Mouse (Mus musculus) bone marrow, adult 2 months (tissue): ENCODE data around the gene Thoc6. TPM values are rescaled to one million over a fixed set of nuclear protein-coding genes. Genes with fewer than 3 reads are reported as not detected.

Experiments
- H3K27ac ChIP-seq: fragments of 200-500 bp; 2 replicates; pipeline ENCODE4 v1.5.1; 2012; ENCODE audit warnings: low read depth, mild to moderate bottlenecking, control low read depth, inconsistent platforms, low read length; ENCODE audit not compliant: control insufficient read depth, poor library complexity, insufficient read depth
- H3K4me1 ChIP-seq: fragments of 200-500 bp; 2 replicates; pipeline ENCODE4 v1.6.1; 2011; ENCODE audit warnings: low read length; ENCODE audit not compliant: control insufficient read depth, insufficient read depth
- H3K4me3 ChIP-seq: fragments of 200-500 bp; replicated peaks from 2 replicates; pipeline ENCODE3; 2011; ENCODE audit warnings: mild to moderate bottlenecking, low read depth, low read length, control low read depth; ENCODE audit not compliant: control insufficient read depth
- CTCF ChIP-seq: fragments of 200-500 bp; IDR thresholded peaks from 2 replicates; pipeline ENCODE4 v1.5.1; 2011; ENCODE audit warnings: low read length, control low read depth; ENCODE audit not compliant: control insufficient read depth, insufficient read depth
- POLR2A ChIP-seq: fragments of 200-500 bp; IDR thresholded peaks from 2 replicates; pipeline ENCODE4 v1.6.1; 2011; ENCODE audit warnings: low read depth, mild to moderate bottlenecking, control low read depth, low read length, borderline replicate concordance; ENCODE audit not compliant: control insufficient read depth
- WGBS: fragments of 180-500 bp; shearing (Covaris S2); methylation state at CpG from one replicate; pipeline ENCODE4 v1.1.7; 2018; 5-methylcytosine and 5-hydroxymethylcytosine counted together
- polyA plus RNA-seq: library from polyadenylated mRNA; stranded (reverse); fragments of >200 nt; gene quantifications from 2 replicates; pipeline ENCODE4 v1.2.4, GENCODE M21; 2011; ENCODE audit warnings: low replicate concordance; ENCODE audit not compliant: missing spikeins, insufficient read depth, insufficient read length

Gene Thoc6
- polyA plus RNA-seq, 1 experiment, result 27.9 TPM

- 74% methylated on average over 4 of the region's 4 CpGs for WGBS
- TF ChIP-seq POLR2A (no peak), CTCF (no peak)
- H3K27ac ChIP-seq, result no peak overlapping the region
- H3K4me1 ChIP-seq, result no peaks in the 10 kb centered on the region
- H3K4me3 ChIP-seq, result no peak overlapping the region
Observed at GRCm38 (mm10) chr17:23682092-23682491, 8.4 kb upstream of the Thoc6 start.

GRCm38 (mm10) chr17:23681086-23681485 is 7.4 kb upstream of the Thoc6 start:
- no peak overlapping the region for H3K27ac ChIP-seq
- 64% methylated on average over 10 of the region's 10 CpGs for WGBS
- no peaks in the 10 kb centered on the region for H3K4me1 ChIP-seq
- H3K4me3 ChIP-seq, result no peak overlapping the region
- TF ChIP-seq POLR2A, result no peak
- TF ChIP-seq CTCF, result no peak

GRCm38 (mm10) chr17:23680336-23680735 is 6.7 kb upstream of the Thoc6 start:
- 72% methylated on average over 9 of the region's 9 CpGs for WGBS
- H3K4me3 ChIP-seq, result no peak overlapping the region
- H3K27ac ChIP-seq, result no peak overlapping the region
- no peak for TF ChIP-seq POLR2A
- no peak for TF ChIP-seq CTCF
- H3K4me1 ChIP-seq, result no peaks in the 10 kb centered on the region

GRCm38 (mm10) chr17:23679127-23679835 is 5.6 kb upstream of the Thoc6 start, which contains the start of gene Cldn6:
Gene Cldn6, plus strand, starts transcription at chr17:23679249.
- no peak within 1 kb of the TSS for H3K4me3 ChIP-seq
- H3K4me1 ChIP-seq, result no peaks in the 10 kb centered on the region
- WGBS, result 13% methylated on average over 38 of the region's 38 CpGs
- TF ChIP-seq POLR2A, result no peak
- TF ChIP-seq CTCF, result no peak
- no peak within 1 kb of the TSS for H3K27ac ChIP-seq

- 0 out of 2 replicates have a peak, but pooled peaks cover 1% of the 10 kb centered on the region for H3K4me1 ChIP-seq
- peak within 1 kb of the TSS; percentile 89 for H3K4me3 ChIP-seq
- no peak within 1 kb of the TSS; the same call in 1 of the 2 replicates for H3K27ac ChIP-seq
- WGBS, result under 1% methylated on average over 34 of the region's 34 CpGs
- TF ChIP-seq CTCF (no peak), POLR2A (peak; percentile 86)
Observed at GRCm38 (mm10) chr17:23677236-23677679, 3.6 kb upstream of the Thoc6 start, which contains the start of gene Tnfrsf12a. Gene Tnfrsf12a, minus strand, starts transcription at chr17:23677468.

GRCm38 (mm10) chr17:23676473-23677031 is 2.9 kb upstream of the Thoc6 start:
- peak overlapping the region; percentile 89 for H3K4me3 ChIP-seq
- 0 out of 2 replicates have a peak, but pooled peaks cover 1% of the 10 kb centered on the region for H3K4me1 ChIP-seq
- TF ChIP-seq CTCF (no peak), POLR2A (no peak)
- no peak overlapping the region for H3K27ac ChIP-seq
- WGBS, result under 1% methylated on average over 36 of the region's 37 CpGs

GRCm38 (mm10) chr17:23675564-23676281 is 2.0 kb upstream of the Thoc6 start:
- H3K27ac ChIP-seq, result peak overlapping the region; percentile 21; the same call in 1 of the 2 replicates

GRCm38 (mm10) chr17:23675127-23675526 is 1.4 kb upstream of the Thoc6 start:
- no peak overlapping the region for H3K4me3 ChIP-seq
- 71% methylated on average over 5 of the region's 5 CpGs for WGBS
- H3K4me1 ChIP-seq, result 0 out of 2 replicates have a peak, but pooled peaks cover 1% of the 10 kb centered on the region
- H3K27ac ChIP-seq, result no peak overlapping the region
- no peak for TF ChIP-seq POLR2A
- TF ChIP-seq CTCF, result no peak

More at GRCm38 (mm10) chr17:23675564-23676281, 2.0 kb upstream of the Thoc6 start:
- Histone ChIP-seq H3K4me1 (0 out of 2 replicates have a peak, but pooled peaks cover 1% of the 10 kb centered on the region), H3K4me3 (peak overlapping the region; percentile 39)
- 15% methylated on average over 15 of the region's 15 CpGs for WGBS
- TF ChIP-seq CTCF, result no peak
- no peak for TF ChIP-seq POLR2A
